Mouse (Mus musculus): ENCODE data around the gene Cacng8. TPM values are rescaled to one million over a fixed set of nuclear protein-coding genes. Genes with fewer than 3 reads are reported as not detected.

The Cacng8 gene
- 0.61 and 0.83 TPM in 2 replicates for polyA plus RNA-seq (2015; fragmentation: Nextera tagmentation; extraction: Ambion mirVana)

- no peak within 1 kb of the TSS for H3K27ac ChIP-seq
Observed at GRCm38 (mm10) chr7:3390413-3391080, at the start of gene Cacng8. Gene Cacng8, plus strand, starts transcription at chr7:3390683.

GRCm38 (mm10) chr7:3343861-3344260 lies 46.6 kb upstream of the Cacng8 start:
- ATAC-seq (replicated peaks; ENCODE audit: insufficient number of reproducible peaks, insufficient read depth, low FRiP score, low read depth): no peak
- no peak overlapping the region for H3K4me2 ChIP-seq
- no peak overlapping the region for H3K4me3 ChIP-seq
- H3K4me1 ChIP-seq (replicated peaks): no peaks in the 10 kb centered on the region
- H3K9me3 ChIP-seq (replicated peaks): no peaks in the 10 kb centered on the region
- H3K36me3 ChIP-seq: no peaks in the 10 kb centered on the region
- H3K9ac ChIP-seq: no peak overlapping the region
- WGBS: 81% methylated on average over 3 of the region's 3 CpGs
- no peak overlapping the region for H3K27ac ChIP-seq
- H3K27me3 ChIP-seq: no peaks in the 10 kb centered on the region

More at GRCm38 (mm10) chr7:3390413-3391080, at the start of gene Cacng8:
- H3K4me3 ChIP-seq: peak within 1 kb of the TSS; percentile 23
- WGBS: 2% methylated on average over 7 of the region's 7 CpGs
- H3K4me1 ChIP-seq (replicated peaks): peaks cover 15% of the 10 kb centered on the region
- H3K9ac ChIP-seq: no peak within 1 kb of the TSS
- ATAC-seq (replicated peaks; ENCODE audit: insufficient number of reproducible peaks, insufficient read depth, low FRiP score, low read depth): no peak
- H3K36me3 ChIP-seq: no peaks in the 10 kb centered on the region
- H3K9me3 ChIP-seq (replicated peaks): no peaks in the 10 kb centered on the region
- H3K4me2 ChIP-seq: peak within 1 kb of the TSS; percentile 51
- H3K27me3 ChIP-seq: peaks cover 8% of the 10 kb centered on the region

- H3K9me3 ChIP-seq (replicated peaks): no peaks in the 10 kb centered on the region
- 79% methylated on average over 3 of the region's 3 CpGs for WGBS
- no peak for ATAC-seq (replicated peaks; ENCODE audit: insufficient number of reproducible peaks, insufficient read depth, low FRiP score, low read depth)
- H3K27me3 ChIP-seq: no peaks in the 10 kb centered on the region
- H3K4me3 ChIP-seq: no peak overlapping the region
- H3K9ac ChIP-seq: no peak overlapping the region
- H3K4me1 ChIP-seq (replicated peaks): no peaks in the 10 kb centered on the region
- H3K36me3 ChIP-seq: no peaks in the 10 kb centered on the region
- H3K4me2 ChIP-seq: no peak overlapping the region
- H3K27ac ChIP-seq: no peak overlapping the region
Observed at GRCm38 (mm10) chr7:3345301-3345700, 45.2 kb upstream of the Cacng8 start.

GRCm38 (mm10) chr7:3347366-3348287 lies 42.9 kb upstream of the Cacng8 start:
- WGBS: 53% methylated on average over 20 of the region's 20 CpGs

GRCm38 (mm10) chr7:3348326-3348725 lies 42.2 kb upstream of the Cacng8 start:
- H3K9me3 ChIP-seq (replicated peaks): no peaks in the 10 kb centered on the region
- H3K36me3 ChIP-seq: no peaks in the 10 kb centered on the region
- 64% methylated on average over 5 of the region's 5 CpGs for WGBS
- H3K9ac ChIP-seq: no peak overlapping the region
- no peaks in the 10 kb centered on the region for H3K27me3 ChIP-seq
- no peak for ATAC-seq (replicated peaks; ENCODE audit: insufficient number of reproducible peaks, insufficient read depth, low FRiP score, low read depth)
- no peak overlapping the region for H3K27ac ChIP-seq
- H3K4me1 ChIP-seq (replicated peaks): no peaks in the 10 kb centered on the region
- H3K4me3 ChIP-seq: no peak overlapping the region
- no peak overlapping the region for H3K4me2 ChIP-seq

More at GRCm38 (mm10) chr7:3347366-3348287, 42.9 kb upstream of the Cacng8 start:
- Histone ChIP-seq H3K4me3 (no peak overlapping the region), H3K4me2 (no peak overlapping the region), H3K36me3 (no peaks in the 10 kb centered on the region), H3K27me3 (no peaks in the 10 kb centered on the region), H3K27ac (no peak overlapping the region), H3K9ac (no peak overlapping the region), H3K9me3 (replicated peaks) (no peaks in the 10 kb centered on the region), H3K4me1 (replicated peaks) (no peaks in the 10 kb centered on the region)
- ATAC-seq (replicated peaks; ENCODE audit: insufficient number of reproducible peaks, insufficient read depth, low FRiP score, low read depth): no peak

- Histone ChIP-seq H3K27me3 (no peaks in the 10 kb centered on the region), H3K9me3 (replicated peaks) (no peaks in the 10 kb centered on the region), H3K4me3 (no peak overlapping the region), H3K27ac (no peak overlapping the region), H3K4me2 (no peak overlapping the region), H3K36me3 (no peaks in the 10 kb centered on the region), H3K4me1 (replicated peaks) (no peaks in the 10 kb centered on the region), H3K9ac (no peak overlapping the region)
- 85% methylated on average over 9 of the region's 9 CpGs for WGBS
- ATAC-seq (replicated peaks; ENCODE audit: insufficient number of reproducible peaks, insufficient read depth, low FRiP score, low read depth): no peak
Observed at GRCm38 (mm10) chr7:3349775-3350174, 40.7 kb upstream of the Cacng8 start.

GRCm38 (mm10) chr7:3351536-3351935 lies 38.9 kb upstream of the Cacng8 start:
- no peaks in the 10 kb centered on the region for H3K9me3 ChIP-seq (replicated peaks)
- 83% methylated on average over 1 of the region's 1 CpGs for WGBS
- H3K4me3 ChIP-seq: no peak overlapping the region
- H3K36me3 ChIP-seq: no peaks in the 10 kb centered on the region
- no peak overlapping the region for H3K27ac ChIP-seq
- H3K9ac ChIP-seq: no peak overlapping the region
- no peak overlapping the region for H3K4me2 ChIP-seq
- no peaks in the 10 kb centered on the region for H3K4me1 ChIP-seq (replicated peaks)
- H3K27me3 ChIP-seq: no peaks in the 10 kb centered on the region
- no peak for ATAC-seq (replicated peaks; ENCODE audit: insufficient number of reproducible peaks, insufficient read depth, low FRiP score, low read depth)

- Histone ChIP-seq H3K4me3 (no peak overlapping the region), H3K27me3 (no peaks in the 10 kb centered on the region), H3K9me3 (replicated peaks) (no peaks in the 10 kb centered on the region), H3K9ac (no peak overlapping the region), H3K27ac (no peak overlapping the region), H3K36me3 (no peaks in the 10 kb centered on the region), H3K4me2 (no peak overlapping the region), H3K4me1 (replicated peaks) (no peaks in the 10 kb centered on the region)
- 88% methylated on average over 6 of the region's 6 CpGs for WGBS
- ATAC-seq (replicated peaks; ENCODE audit: insufficient number of reproducible peaks, insufficient read depth, low FRiP score, low read depth): no peak
Observed at GRCm38 (mm10) chr7:3354850-3355249, 35.6 kb upstream of the Cacng8 start.

- no peak overlapping the region for H3K9ac ChIP-seq
- no peak overlapping the region for H3K27ac ChIP-seq
- H3K36me3 ChIP-seq: no peaks in the 10 kb centered on the region
- no peak overlapping the region for H3K4me3 ChIP-seq
- peaks cover 12% of the 10 kb centered on the region for H3K27me3 ChIP-seq
- ATAC-seq (replicated peaks; ENCODE audit: insufficient number of reproducible peaks, insufficient read depth, low FRiP score, low read depth): no peak
- H3K9me3 ChIP-seq (replicated peaks): no peaks in the 10 kb centered on the region
- no peak overlapping the region for H3K4me2 ChIP-seq
- H3K4me1 ChIP-seq (replicated peaks): no peaks in the 10 kb centered on the region
- WGBS: 81% methylated on average over 1 of the region's 1 CpGs
Observed at GRCm38 (mm10) chr7:3360678-3361077, 29.8 kb upstream of the Cacng8 start.

GRCm38 (mm10) chr7:3365547-3366279 lies 24.8 kb upstream of the Cacng8 start:
- H3K4me2 ChIP-seq: no peak overlapping the region
- WGBS: 33% methylated on average over 11 of the region's 11 CpGs
- peaks cover 17% of the 10 kb centered on the region for H3K4me1 ChIP-seq (replicated peaks)
- H3K4me3 ChIP-seq: no peak overlapping the region
- no peaks in the 10 kb centered on the region for H3K9me3 ChIP-seq (replicated peaks)
- no peak overlapping the region for H3K9ac ChIP-seq
- no peak for ATAC-seq (replicated peaks; ENCODE audit: insufficient number of reproducible peaks, insufficient read depth, low FRiP score, low read depth)
- H3K36me3 ChIP-seq: no peaks in the 10 kb centered on the region
- peaks cover 33% of the 10 kb centered on the region for H3K27me3 ChIP-seq
- H3K27ac ChIP-seq: no peak overlapping the region

Data from heart, embryonic 15.5 days (tissue).